Mouse (Mus musculus) retina, postnatal 1 day (tissue): ENCODE measurements around the gene Xpr1.

Experiments
- DNase-seq: peaks from one replicate; pipeline ENCODE4 v3.0.0-alpha.2; 2012

Xpr1 gene

DNA sequence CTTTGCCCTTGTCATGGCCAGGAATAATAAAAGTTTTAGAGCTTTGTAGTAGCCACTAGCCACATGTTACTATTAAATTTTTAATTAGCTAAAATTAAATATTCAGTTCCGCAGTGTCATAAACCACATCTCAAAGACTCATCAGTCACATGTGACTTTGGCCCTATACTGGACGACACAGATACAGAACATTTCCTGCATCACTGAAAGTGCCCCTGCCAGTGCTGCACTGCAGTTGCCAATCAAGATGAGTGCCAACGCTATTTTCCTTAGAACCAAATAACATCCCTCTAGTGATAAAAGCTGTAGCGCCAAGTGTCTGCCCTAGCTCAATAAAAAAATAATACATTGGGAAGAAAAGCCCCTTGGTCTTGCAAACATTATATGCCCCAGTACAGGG, 17.2 kb downstream of the Xpr1 start:
- no peak for DNase-seq

DNA sequence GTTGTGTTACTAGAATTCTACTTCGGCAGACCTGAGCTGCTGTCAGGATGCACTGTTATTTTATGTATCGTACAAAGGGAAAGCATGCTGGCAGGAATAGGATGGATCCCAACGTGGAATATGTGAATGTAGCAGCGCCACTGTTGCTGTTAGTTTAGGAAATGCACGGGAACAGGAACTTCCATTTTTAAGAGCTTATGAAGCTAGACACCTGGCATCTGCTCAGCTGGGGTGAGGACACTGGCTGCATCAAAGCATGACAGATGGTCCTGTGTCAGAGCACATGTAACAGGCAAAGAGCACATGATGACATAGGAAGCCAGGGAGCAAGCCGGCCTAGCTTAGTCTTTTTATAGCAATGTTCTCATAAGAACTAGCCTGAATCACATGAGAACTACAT, 22.4 kb downstream of the Xpr1 start:
- DNase-seq: peak; percentile 33

- no peak for DNase-seq
These were observed 23.2 kb downstream of the Xpr1 start for GRCm38 (mm10) chr1:155394021-155394420.

DNA sequence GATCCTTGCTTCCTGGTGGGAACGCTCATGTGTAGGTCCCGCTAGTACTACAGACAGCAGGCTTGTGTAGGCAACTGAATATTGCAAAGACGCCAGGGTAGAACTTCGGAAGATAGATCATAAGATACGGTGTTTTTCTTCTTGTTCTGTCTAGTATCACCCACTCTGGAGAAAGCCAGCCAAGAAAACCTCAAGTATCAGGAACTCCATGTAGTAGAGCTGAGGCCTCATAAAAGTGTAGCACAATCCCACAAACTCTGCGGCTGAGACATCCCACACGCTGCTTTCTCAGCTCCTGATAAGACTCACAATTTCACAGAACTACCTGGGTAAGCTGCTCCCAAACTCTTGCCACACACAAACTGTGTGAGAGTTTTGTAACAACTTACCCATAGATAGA, 24.4 kb downstream of the Xpr1 start:
- no peak for DNase-seq

- DNase-seq: no peak
These were observed 25.7 kb downstream of the Xpr1 start for GRCm38 (mm10) chr1:155391537-155391936.

DNA sequence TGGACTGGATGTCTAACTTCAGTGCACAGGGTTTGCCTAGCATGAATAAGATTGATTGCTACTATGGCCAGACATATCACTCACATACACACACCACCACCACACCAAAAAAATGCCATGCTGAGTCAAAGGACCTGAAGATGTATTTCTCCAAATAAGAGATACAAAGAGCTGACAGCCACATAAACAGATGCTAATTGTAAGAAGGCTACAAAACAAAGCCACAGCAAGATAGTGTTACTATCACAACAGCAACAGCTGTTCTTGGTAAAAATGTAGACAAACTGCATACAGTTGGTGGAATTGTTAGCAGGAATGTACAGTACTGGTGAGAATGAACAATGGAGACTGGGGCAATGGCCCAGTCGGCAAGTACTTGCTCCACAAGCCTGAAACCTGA, 28.8 kb downstream of the Xpr1 start:
- no peak for DNase-seq

DNA sequence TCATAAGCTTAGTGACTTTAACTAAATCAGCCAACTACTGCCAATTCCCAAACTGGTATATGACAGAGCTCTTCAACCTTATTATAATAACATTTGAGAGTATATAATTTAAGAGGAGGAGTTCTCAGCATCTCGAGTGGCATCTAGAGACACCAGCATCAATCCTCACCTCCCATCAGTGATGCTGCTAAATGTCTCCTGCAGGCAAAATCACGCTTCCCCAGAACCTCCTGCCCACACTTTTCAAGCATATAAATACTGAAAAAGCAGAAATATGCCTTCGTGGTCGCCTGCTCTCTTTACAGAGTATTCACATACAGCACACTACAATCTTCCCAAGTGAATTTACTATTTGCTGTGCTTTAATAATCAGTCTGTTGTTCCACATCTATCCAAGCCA, 30.7 kb downstream of the Xpr1 start:
- DNase-seq: no peak

DNA sequence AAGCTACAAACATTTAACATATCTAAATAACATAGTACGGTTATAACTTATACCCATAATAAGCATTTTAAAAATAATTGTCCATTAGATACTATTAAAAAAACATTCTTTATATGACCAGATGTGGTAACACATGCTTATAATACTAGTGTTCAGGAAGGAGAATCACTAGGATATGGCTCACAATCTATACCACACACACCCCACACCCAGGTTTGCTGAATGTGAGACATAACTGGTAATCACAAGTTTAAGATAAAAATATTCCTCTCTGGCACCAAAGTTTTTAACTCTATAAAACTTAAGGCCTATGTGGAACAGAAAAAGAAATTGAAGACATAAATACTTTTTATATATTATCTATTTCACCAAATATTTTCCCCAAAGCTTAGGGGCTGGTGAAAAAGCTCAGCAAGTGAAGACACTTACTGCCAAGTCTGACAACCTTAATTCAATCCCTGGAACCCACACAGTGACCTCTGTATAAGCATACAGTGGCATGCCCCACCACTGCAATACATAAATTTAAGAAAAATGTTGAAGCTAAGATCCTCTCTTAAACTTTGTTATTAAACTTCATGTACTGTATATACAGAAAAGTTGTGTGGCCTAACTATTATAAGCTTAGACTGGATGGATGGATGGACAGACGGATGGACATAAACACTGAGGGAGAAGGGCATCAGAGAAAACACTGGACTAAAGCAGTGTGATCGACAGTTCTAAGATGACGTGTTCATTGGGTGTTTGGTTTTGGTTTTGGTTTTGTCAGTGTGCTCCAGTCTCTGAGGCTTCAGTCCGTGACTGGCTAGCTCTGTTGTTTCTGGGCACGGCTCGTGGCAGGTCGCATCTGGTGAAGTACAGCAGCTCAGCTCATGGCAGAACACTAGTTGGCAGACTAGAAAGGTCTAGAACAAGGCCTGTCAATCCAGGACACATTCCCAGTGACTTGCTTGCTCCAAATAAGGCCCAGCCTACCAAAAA, 33.6 kb downstream of the Xpr1 start:
- DNase-seq: no peak

GRCm38 (mm10) chr1:155381931-155382330, 35.3 kb downstream of the Xpr1 start:
- peak; percentile 45 for DNase-seq

- DNase-seq: no peak
These were observed 37.9 kb downstream of the Xpr1 start for GRCm38 (mm10) chr1:155379289-155379688.

- peak; percentile 24 for DNase-seq
These were observed 44.4 kb downstream of the Xpr1 start for GRCm38 (mm10) chr1:155372821-155373220.

DNA sequence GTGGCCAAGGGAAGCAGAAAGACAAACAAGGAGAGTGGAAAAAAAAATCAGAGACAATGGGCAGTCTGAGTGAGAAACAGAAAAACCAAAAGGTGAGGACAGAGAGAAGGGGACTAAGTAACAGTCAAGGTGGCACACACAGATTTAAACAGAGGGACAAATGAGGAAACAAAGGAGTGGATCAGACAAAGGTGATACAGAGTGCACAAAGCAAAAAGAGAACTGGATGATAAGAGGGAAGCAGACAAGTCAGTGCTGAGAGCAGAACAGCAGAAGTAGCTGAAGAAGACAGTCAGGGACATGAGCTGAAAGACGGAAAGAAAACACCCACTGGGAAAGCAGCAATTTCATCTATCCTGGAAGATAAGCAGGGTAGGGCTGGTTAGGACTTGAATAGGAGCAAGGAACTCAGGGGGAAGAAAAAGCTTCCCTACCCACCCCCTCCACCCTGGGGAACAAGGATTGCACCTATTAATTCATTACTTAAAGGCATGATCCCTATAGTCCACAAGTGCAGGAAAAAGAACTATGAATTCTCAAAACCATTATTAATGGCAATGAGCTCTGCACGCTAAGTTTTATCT, 47.0 kb downstream of the Xpr1 start:
- DNase-seq: no peak

- no peak for DNase-seq
These were observed 50.8 kb downstream of the Xpr1 start for GRCm38 (mm10) chr1:155366366-155366765.

DNA sequence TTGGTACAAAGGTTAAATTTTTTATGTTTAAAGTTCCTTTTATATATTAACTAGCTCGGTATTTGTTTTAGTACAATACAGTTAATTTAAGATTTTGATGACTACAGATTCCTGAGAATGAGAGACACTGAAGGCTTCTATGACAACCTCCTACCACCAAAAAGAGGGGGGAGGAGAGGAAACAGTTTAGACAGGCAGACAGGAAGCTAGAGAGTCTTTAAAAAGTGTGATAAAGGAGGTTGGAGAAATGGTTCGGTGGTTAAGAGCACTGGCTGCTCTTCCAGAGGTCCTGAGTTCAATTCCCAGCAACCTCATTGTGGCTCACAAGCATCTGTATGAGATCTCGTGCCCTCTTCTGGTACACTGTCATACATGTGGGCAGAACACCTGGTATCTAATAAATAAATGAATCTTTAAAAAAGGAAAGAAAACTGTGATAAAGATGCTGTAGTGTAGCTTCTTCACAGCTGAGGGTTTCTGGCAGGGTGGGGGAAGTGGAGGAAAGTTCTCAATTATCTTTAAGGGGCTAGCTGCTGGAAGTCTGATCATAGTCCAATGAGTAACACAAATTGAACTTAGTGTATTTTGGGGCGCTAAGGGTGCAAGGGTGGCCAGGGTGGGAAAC, 55.6 kb downstream of the Xpr1 start:
- DNase-seq: no peak

DNA sequence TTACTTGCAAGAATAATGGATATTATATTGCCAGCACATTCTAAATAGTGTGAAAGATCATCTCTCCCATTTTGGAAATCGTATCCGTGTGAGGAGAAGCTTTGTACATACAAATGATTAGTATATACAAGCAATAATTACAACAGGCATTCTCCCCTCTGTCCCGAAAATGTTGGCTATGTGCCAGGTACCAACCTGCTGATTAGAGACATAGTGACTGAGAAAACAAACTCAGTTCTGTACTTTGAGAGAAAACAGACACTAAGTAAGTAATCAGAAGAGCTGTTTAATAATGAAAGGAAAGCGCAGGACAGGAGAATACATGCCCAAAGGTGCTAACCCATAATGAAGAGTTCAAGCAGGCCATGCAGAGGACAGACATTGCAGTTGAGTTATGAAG, 64.1 kb downstream of the Xpr1 start:
- peak; percentile 25 for DNase-seq

GRCm38 (mm10) chr1:155351527-155351926, 65.7 kb downstream of the Xpr1 start:
- no peak for DNase-seq

- DNase-seq: no peak
These were observed 68.7 kb downstream of the Xpr1 start for GRCm38 (mm10) chr1:155348491-155348890.

DNA sequence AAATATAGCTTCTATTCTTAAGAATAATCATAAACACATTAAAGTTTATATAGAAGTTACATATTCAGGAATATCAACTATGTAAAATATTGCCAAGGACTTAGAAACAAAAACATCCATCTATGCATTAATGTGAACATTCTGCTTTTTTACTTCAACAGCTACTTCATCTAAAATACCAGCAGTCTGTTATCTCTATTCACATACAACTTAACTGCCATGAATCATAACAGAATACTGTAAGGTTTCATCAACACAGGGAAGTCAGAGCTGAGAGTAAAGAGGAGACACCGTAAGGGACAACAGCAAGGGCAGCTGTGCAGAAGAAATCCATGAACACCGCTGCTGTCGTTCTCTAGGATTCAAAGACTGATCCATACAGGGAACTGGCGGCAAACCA, 69.9 kb downstream of the Xpr1 start:
- DNase-seq: no peak

GRCm38 (mm10) chr1:155344019-155344418, 73.2 kb downstream of the Xpr1 start:
- no peak for DNase-seq

GRCm38 (mm10) chr1:155339622-155340021, 77.6 kb downstream of the Xpr1 start:
- peak; percentile 82 for DNase-seq

DNA sequence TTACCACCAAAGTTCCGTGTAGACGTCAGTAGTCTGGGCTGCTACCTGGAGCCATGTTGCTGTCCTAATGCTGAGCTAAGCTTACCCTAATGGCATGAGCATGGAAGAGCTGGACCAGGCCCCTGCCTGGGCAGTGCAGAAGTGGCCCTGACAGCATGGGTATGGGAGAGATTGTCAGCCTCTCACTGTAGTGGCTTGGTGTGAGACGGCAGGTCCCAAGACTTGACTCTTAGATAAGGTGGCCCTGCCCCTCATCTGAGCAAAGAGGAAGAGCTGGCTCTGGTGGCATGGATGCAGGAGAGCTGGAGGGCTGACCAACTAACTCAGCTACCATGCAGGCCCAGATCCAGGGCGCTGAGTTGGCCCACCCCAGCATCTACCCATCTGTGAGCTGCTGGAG, 79.9 kb downstream of the Xpr1 start:
- no peak for DNase-seq

DNA sequence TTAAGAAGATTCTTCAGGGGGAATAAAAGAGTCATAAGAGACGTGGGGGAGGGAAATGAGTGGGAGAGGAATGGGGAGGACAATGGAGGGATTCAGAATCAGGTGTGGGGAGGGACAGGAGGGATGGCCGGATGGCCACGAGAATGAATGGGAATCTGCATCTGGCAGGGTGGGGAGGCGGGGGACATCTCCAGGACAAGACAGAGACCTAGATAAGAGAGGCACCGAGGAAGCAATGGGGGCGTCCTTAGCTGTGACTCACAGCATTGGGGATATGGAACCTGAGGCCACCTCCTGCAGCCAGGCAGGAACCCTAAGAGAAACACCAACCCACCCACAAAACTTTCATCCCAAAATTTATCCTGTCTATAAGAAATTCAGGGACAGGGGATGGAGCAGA, 81.3 kb downstream of the Xpr1 start:
- no peak for DNase-seq

GRCm38 (mm10) chr1:155322183-155322582, 95.0 kb downstream of the Xpr1 start:
- no peak for DNase-seq
